Mouse (Mus musculus): Measurements from ENCODE around the gene Cdh18. TPM values are rescaled to one million over a fixed set of nuclear protein-coding genes. Genes with fewer than 3 reads are reported as not detected.
A peak's percentile ranks its signal among the peaks of the same experiment; 100 is the strongest.
"Not testable (repeated sequence)": the region's sequence is repeated elsewhere in the genome, so short reads cannot be mapped to it uniquely, and the experiment has no call there.

Gene Cdh18
- polyA plus RNA-seq, 1 experiment from 2014 or later: 0.12 TPM

DNA sequence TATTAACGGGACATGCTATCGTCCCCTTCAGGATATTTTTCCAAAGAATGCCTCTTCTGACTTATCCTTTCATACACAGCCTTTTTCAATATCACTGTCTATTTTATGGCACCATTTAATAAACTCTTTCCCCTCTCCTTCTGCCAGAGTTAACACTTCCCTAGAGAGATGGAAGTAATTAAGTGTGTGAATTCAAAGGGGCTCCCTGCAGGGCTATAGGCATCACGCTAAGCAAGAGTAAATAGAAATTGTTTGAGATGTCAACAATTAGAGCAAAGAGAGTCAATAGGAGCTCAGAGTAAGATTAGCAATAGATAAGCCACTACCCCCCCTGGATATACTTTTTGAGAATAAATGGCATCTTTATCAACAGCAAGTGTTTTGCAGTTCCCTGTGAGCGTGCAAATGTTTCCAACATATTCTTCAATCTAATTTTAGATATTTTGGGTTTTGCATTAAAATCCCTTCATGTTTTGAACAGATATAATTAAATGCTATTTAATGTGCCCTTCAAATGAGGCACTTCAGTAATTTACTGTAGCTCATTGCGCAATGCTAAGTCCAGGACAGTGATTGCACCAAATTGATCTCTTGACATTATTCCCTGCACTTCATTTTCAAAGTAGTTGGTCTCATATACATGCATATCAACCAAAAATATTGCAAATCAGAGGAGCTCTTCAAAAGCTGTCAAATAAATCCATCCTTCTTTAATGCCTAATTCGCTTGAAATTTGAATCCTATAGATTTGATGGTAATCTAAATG is 586.3 kb downstream of the Cdh18 start:
- Histone ChIP-seq H3K36me3 (ENCODE audit: insufficient read depth, low read length) (no peaks in the 10 kb centered on the region), H3K9ac (replicated peaks; ENCODE audit: low read length) (no peak overlapping the region), H3K27me3 (ENCODE audit: insufficient read depth, low read length) (no peaks in the 10 kb centered on the region), H3K4me3 (ENCODE audit: low read length) (no peak overlapping the region), H3K4me2 (replicated peaks; ENCODE audit: low read depth, low read length) (no peak overlapping the region), H3K4me1 (ENCODE audit: insufficient read depth, low read length) (no peaks in the 10 kb centered on the region), H3K9me3 (ENCODE audit: low read length) (no peaks in the 10 kb centered on the region), H3K27ac (ENCODE audit: low read length) (no peak overlapping the region)
- WGBS: 79% methylated on average over 6 of the region's 6 CpGs
- no peak for ATAC-seq (ENCODE audit: low FRiP score, low TSS enrichment)

DNA sequence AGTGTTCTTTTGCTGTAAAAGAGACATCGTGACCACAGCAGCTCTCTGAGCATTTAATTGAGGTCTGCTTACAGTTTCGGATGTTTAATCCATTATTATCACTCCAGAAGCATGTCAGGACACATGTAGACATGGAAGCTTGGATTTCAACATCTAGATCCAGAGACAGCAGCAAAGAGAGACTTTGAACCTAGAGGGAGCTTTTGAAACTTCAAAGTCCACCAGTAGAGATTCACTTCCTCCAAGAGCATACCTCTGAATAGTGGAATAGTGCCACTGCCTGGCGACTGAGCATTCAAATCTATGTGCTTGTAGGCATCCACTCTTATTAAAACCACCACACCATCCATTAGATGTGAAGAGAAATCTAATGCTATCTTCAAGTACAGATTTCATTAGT is 588.1 kb downstream of the Cdh18 start:
- Histone ChIP-seq H3K4me3 (ENCODE audit: low read length) (no peak overlapping the region), H3K4me1 (ENCODE audit: insufficient read depth, low read length) (no peaks in the 10 kb centered on the region), H3K27ac (ENCODE audit: low read length) (no peak overlapping the region), H3K9ac (replicated peaks; ENCODE audit: low read length) (no peak overlapping the region), H3K27me3 (ENCODE audit: insufficient read depth, low read length) (no peaks in the 10 kb centered on the region), H3K9me3 (ENCODE audit: low read length) (no peaks in the 10 kb centered on the region), H3K36me3 (ENCODE audit: insufficient read depth, low read length) (no peaks in the 10 kb centered on the region), H3K4me2 (replicated peaks; ENCODE audit: low read depth, low read length) (no peak overlapping the region)
- WGBS: 91% methylated on average over 3 of the region's 3 CpGs
- no peak for ATAC-seq (ENCODE audit: low FRiP score, low TSS enrichment)

DNA sequence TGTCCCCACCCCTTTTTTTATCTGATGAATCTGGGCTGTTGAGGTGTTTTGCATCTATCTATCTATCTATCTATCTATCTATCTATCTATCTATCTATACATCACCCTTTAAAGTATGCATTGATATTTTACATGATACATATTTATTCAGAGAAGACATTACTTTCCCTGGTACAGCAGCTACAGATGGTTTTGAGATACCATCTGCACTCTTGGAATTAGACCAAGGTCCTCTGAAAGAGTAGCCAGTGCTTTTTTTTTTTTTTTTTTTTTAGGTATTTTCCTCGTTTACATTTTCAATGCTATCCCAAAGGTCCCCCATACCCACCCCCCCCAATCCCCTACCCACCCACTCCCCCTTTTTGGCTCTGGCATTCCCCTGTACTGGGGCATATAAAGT is 594.1 kb downstream of the Cdh18 start:
- not testable (repeated sequence) for H3K36me3 ChIP-seq (ENCODE audit: insufficient read depth, low read length); H3K4me2 ChIP-seq (replicated peaks; ENCODE audit: low read depth, low read length); H3K9me3 ChIP-seq (ENCODE audit: low read length); ATAC-seq (ENCODE audit: low FRiP score, low TSS enrichment); H3K9ac ChIP-seq (replicated peaks; ENCODE audit: low read length); H3K4me1 ChIP-seq (ENCODE audit: insufficient read depth, low read length); H3K27me3 ChIP-seq (ENCODE audit: insufficient read depth, low read length); H3K27ac ChIP-seq (ENCODE audit: low read length); H3K4me3 ChIP-seq (ENCODE audit: low read length)
- no CpG with 5 or more reads among the region's 1 CpGs for WGBS

GRCm38 (mm10) chr15:23155883-23156282 is 607.1 kb downstream of the Cdh18 start:
- Histone ChIP-seq H3K9me3 (ENCODE audit: low read length) (no peaks in the 10 kb centered on the region), H3K4me3 (ENCODE audit: low read length) (no peak overlapping the region), H3K27me3 (ENCODE audit: insufficient read depth, low read length) (no peaks in the 10 kb centered on the region), H3K4me1 (ENCODE audit: insufficient read depth, low read length) (no peaks in the 10 kb centered on the region), H3K27ac (ENCODE audit: low read length) (no peak overlapping the region), H3K36me3 (ENCODE audit: insufficient read depth, low read length) (no peaks in the 10 kb centered on the region), H3K4me2 (replicated peaks; ENCODE audit: low read depth, low read length) (no peak overlapping the region), H3K9ac (replicated peaks; ENCODE audit: low read length) (no peak overlapping the region)
- no peak for ATAC-seq (ENCODE audit: low FRiP score, low TSS enrichment)
- WGBS: 85% methylated on average over 2 of the region's 2 CpGs

GRCm38 (mm10) chr15:23164869-23165268 is 616.0 kb downstream of the Cdh18 start:
- Histone ChIP-seq H3K4me1 (ENCODE audit: insufficient read depth, low read length) (no peaks in the 10 kb centered on the region), H3K36me3 (ENCODE audit: insufficient read depth, low read length) (no peaks in the 10 kb centered on the region), H3K9me3 (ENCODE audit: low read length) (no peaks in the 10 kb centered on the region), H3K27ac (ENCODE audit: low read length) (no peak overlapping the region), H3K27me3 (ENCODE audit: insufficient read depth, low read length) (no peaks in the 10 kb centered on the region), H3K9ac (replicated peaks; ENCODE audit: low read length) (no peak overlapping the region), H3K4me2 (replicated peaks; ENCODE audit: low read depth, low read length) (no peak overlapping the region), H3K4me3 (ENCODE audit: low read length) (no peak overlapping the region)
- no peak for ATAC-seq (ENCODE audit: low FRiP score, low TSS enrichment)
- WGBS: 86% methylated on average over 4 of the region's 4 CpGs

- H3K36me3 ChIP-seq (ENCODE audit: insufficient read depth, low read length): no peaks in the 10 kb centered on the region
Observed at GRCm38 (mm10) chr15:23174623-23175022, 625.8 kb downstream of the Cdh18 start.

DNA sequence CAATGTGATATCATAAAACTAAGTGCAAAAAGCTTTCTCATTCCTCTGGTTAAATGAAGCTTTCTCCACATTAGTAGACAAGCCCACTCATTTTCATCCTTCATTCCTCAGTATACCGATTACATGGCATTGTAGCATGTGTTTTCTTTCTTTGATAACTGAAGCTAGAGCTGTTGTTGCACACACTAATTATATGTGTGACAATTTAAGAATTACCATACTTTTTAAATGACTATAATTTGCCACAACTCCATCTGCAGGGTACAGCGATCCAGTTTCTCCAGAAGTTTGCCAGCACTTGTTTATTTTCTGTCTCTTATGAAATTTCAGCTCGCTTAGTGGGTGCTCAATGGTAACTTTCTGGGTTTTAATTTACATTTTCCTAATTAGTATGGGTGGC is 663.2 kb downstream of the Cdh18 start:
- no peaks in the 10 kb centered on the region for H3K4me1 ChIP-seq (ENCODE audit: insufficient read depth, low read length)
- no peak for ATAC-seq (ENCODE audit: low FRiP score, low TSS enrichment)
- 87% methylated on average over 3 of the region's 3 CpGs for WGBS

More at GRCm38 (mm10) chr15:23174623-23175022, 625.8 kb downstream of the Cdh18 start:
- no peak for ATAC-seq (ENCODE audit: low FRiP score, low TSS enrichment)
- no peaks in the 10 kb centered on the region for H3K4me1 ChIP-seq (ENCODE audit: insufficient read depth, low read length)
- H3K4me2 ChIP-seq (replicated peaks; ENCODE audit: low read depth, low read length): no peak overlapping the region
- no peak overlapping the region for H3K27ac ChIP-seq (ENCODE audit: low read length)
- WGBS: 66% methylated on average over 5 of the region's 5 CpGs
- no peaks in the 10 kb centered on the region for H3K9me3 ChIP-seq (ENCODE audit: low read length)
- H3K9ac ChIP-seq (replicated peaks; ENCODE audit: low read length): no peak overlapping the region
- H3K4me3 ChIP-seq (ENCODE audit: low read length): no peak overlapping the region
- no peaks in the 10 kb centered on the region for H3K27me3 ChIP-seq (ENCODE audit: insufficient read depth, low read length)

DNA sequence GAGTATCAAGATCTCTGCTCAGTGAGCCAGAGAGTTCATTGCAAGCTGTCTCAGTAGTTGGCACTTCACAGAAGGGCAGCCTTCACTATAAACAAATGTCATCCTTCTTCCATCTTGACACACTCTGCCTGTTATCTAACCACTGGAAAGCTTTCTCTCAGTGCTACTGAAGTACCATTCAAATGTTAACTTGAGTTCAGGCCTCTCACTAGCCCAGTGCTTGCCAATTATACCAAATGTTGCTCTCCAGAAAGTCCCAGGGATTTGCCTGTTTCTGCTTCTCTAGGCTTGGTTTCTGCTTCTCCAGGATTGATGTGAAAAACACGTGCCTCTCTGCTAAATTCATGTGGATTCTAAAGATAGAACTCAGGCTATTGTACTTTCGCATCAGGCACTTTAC is 681.8 kb downstream of the Cdh18 start:
- Histone ChIP-seq H3K4me2 (replicated peaks; ENCODE audit: low read depth, low read length) (no peak overlapping the region), H3K36me3 (ENCODE audit: insufficient read depth, low read length) (no peaks in the 10 kb centered on the region), H3K9me3 (ENCODE audit: low read length) (no peaks in the 10 kb centered on the region), H3K4me3 (ENCODE audit: low read length) (no peak overlapping the region), H3K27me3 (ENCODE audit: insufficient read depth, low read length) (no peaks in the 10 kb centered on the region), H3K4me1 (ENCODE audit: insufficient read depth, low read length) (no peaks in the 10 kb centered on the region), H3K27ac (ENCODE audit: low read length) (no peak overlapping the region), H3K9ac (replicated peaks; ENCODE audit: low read length) (no peak overlapping the region)
- ATAC-seq (ENCODE audit: low FRiP score, low TSS enrichment): no peak
- WGBS: 72% methylated on average over 2 of the region's 2 CpGs

More for the DNA sequence above, 663.2 kb downstream of the Cdh18 start:
- H3K27me3 ChIP-seq (ENCODE audit: insufficient read depth, low read length): no peaks in the 10 kb centered on the region
- H3K27ac ChIP-seq (ENCODE audit: low read length): no peak overlapping the region
- H3K36me3 ChIP-seq (ENCODE audit: insufficient read depth, low read length): no peaks in the 10 kb centered on the region
- no peak overlapping the region for H3K4me3 ChIP-seq (ENCODE audit: low read length)
- H3K4me2 ChIP-seq (replicated peaks; ENCODE audit: low read depth, low read length): no peak overlapping the region
- H3K9me3 ChIP-seq (ENCODE audit: low read length): no peaks in the 10 kb centered on the region
- no peak overlapping the region for H3K9ac ChIP-seq (replicated peaks; ENCODE audit: low read length)

DNA sequence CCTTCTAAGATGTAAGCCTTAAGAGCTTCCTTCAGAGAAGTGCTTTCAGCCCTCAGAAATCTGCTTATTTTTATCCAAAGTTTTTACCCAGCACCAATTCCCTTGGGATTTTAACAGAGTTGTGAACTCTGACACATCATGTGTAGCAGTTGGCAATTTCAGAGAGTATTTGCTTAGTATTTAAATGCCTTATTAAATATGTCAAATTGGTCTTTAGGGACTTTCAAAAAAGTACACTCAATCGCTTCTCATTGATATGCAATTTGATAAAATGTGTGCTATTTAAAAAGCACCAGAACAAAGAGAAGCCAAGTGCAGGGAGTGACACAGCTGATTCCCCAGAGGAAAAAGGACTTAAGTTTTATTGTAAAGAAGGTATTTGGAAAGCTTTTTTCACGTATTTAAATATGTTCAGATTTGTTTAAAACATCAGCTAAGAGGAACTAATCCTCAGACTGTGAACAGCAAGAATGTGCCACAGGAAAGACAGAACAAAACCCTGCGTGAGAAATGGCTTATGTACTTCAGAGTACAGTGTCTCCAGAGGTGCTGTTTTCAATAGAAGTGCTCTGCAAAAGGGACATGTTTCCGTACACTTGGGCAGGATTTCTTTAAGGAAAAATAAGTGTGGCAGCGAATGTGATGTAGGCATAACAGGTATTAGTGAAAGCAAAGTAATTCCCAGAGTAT is 709.1 kb downstream of the Cdh18 start:
- Histone ChIP-seq H3K4me3 (ENCODE audit: low read length) (no peak overlapping the region), H3K4me2 (replicated peaks; ENCODE audit: low read depth, low read length) (no peak overlapping the region), H3K9me3 (ENCODE audit: low read length) (no peaks in the 10 kb centered on the region), H3K27ac (ENCODE audit: low read length) (no peak overlapping the region), H3K36me3 (ENCODE audit: insufficient read depth, low read length) (no peaks in the 10 kb centered on the region), H3K4me1 (ENCODE audit: insufficient read depth, low read length) (no peaks in the 10 kb centered on the region), H3K9ac (replicated peaks; ENCODE audit: low read length) (no peak overlapping the region), H3K27me3 (ENCODE audit: insufficient read depth, low read length) (no peaks in the 10 kb centered on the region)
- WGBS: 67% methylated on average over 5 of the region's 5 CpGs
- ATAC-seq (ENCODE audit: low FRiP score, low TSS enrichment): no peak

DNA sequence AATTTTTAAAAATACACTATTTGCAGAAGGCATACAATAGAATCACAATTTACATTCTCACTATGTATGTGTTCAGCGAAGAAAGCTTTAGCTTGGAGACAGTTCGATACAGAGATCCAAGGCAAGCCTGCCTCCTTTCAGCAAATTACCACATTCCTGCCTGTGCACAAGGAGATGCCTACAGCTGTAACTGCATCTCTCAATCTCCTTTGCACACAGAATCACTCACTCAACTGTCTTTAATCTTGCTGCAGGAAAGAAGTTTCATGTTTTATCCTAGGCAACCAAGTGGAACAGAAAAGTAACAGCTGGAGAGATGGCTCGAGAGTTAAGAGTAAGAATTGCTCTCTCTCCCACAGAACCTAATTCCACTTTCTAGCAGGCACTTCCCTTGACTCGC is 729.6 kb downstream of the Cdh18 start:
- Histone ChIP-seq H3K27ac (ENCODE audit: low read length) (no peak overlapping the region), H3K4me1 (ENCODE audit: insufficient read depth, low read length) (no peaks in the 10 kb centered on the region), H3K9ac (replicated peaks; ENCODE audit: low read length) (no peak overlapping the region), H3K4me2 (replicated peaks; ENCODE audit: low read depth, low read length) (no peak overlapping the region), H3K27me3 (ENCODE audit: insufficient read depth, low read length) (no peaks in the 10 kb centered on the region), H3K9me3 (ENCODE audit: low read length) (no peaks in the 10 kb centered on the region), H3K36me3 (ENCODE audit: insufficient read depth, low read length) (no peaks in the 10 kb centered on the region), H3K4me3 (ENCODE audit: low read length) (no peak overlapping the region)
- ATAC-seq (ENCODE audit: low FRiP score, low TSS enrichment): peak; percentile 70; the same call in 1 of the 2 replicates
- 45% methylated on average over 4 of the region's 4 CpGs for WGBS
